Mouse (Mus musculus) heart, embryonic 15.5 days (tissue): ENCODE measurements around the gene Alms1. TPM values are rescaled to one million over a fixed set of nuclear protein-coding genes. Genes with fewer than 3 reads are reported as not detected.

Experiments used
- ATAC-seq: fragments of 200-750 bp; cut with Nextera tagmentation; replicated peaks from 2 replicates; pipeline ENCODE4 v1.8.0; 2017; ENCODE audit warnings: low read depth, moderate TSS enrichment; ENCODE audit not compliant: insufficient number of reproducible peaks, insufficient read depth, low FRiP score
- H3K27ac ChIP-seq: fragments of 300-500 bp; sonication (generic); 2 replicates; pipeline ENCODE4 v1.5.1; 2015; ENCODE audit warnings: mild to moderate bottlenecking, inconsistent platforms
- H3K27me3 ChIP-seq: fragments of 300-500 bp; sonication (generic); 2 replicates; pipeline ENCODE4 v1.6.1; 2015; ENCODE audit warnings: inconsistent platforms
- H3K36me3 ChIP-seq: fragments of 300-500 bp; sonication (generic); 2 replicates; pipeline ENCODE4 v1.6.1; 2015; ENCODE audit warnings: mild to moderate bottlenecking, inconsistent platforms
- H3K4me1 ChIP-seq: fragments of 300-500 bp; sonication (generic); replicated peaks from 2 replicates; pipeline ENCODE4 v1.6.1; 2015; ENCODE audit warnings: inconsistent platforms
- H3K4me2 ChIP-seq: fragments of 300-500 bp; sonication (generic); 2 replicates; pipeline ENCODE4 v1.6.1; 2015; ENCODE audit warnings: inconsistent platforms, mild to moderate bottlenecking, moderate library complexity
- H3K4me3 ChIP-seq: fragments of 300-500 bp; sonication (generic); 2 replicates; pipeline ENCODE4 v1.5.1; 2015; ENCODE audit warnings: mild to moderate bottlenecking, inconsistent platforms
- H3K9ac ChIP-seq: fragments of 300-500 bp; sonication (generic); 2 replicates; pipeline ENCODE4 v1.6.1; 2015; ENCODE audit warnings: mild to moderate bottlenecking, inconsistent platforms
- H3K9me3 ChIP-seq: fragments of 300-500 bp; sonication (generic); replicated peaks from 2 replicates; pipeline ENCODE4 v1.6.1; 2016; ENCODE audit warnings: inconsistent platforms
- WGBS: fragments of 180-500 bp; shearing (Covaris S2); methylation state at CpG from one replicate; pipeline ENCODE4 v1.1.7; 2015; ENCODE audit warnings: mixed read lengths; 5-methylcytosine and 5-hydroxymethylcytosine counted together
- polyA plus RNA-seq: library from polyadenylated mRNA; unstranded; fragments of >200 nt; fragmentation: Nextera tagmentation; extraction: Ambion mirVana; gene quantifications from 2 replicates; pipeline ENCODE4 v1.2.1, GENCODE M21; 2015

The Alms1 gene
- polyA plus RNA-seq = 1.9 and 2.4 TPM in 2 replicates

DNA sequence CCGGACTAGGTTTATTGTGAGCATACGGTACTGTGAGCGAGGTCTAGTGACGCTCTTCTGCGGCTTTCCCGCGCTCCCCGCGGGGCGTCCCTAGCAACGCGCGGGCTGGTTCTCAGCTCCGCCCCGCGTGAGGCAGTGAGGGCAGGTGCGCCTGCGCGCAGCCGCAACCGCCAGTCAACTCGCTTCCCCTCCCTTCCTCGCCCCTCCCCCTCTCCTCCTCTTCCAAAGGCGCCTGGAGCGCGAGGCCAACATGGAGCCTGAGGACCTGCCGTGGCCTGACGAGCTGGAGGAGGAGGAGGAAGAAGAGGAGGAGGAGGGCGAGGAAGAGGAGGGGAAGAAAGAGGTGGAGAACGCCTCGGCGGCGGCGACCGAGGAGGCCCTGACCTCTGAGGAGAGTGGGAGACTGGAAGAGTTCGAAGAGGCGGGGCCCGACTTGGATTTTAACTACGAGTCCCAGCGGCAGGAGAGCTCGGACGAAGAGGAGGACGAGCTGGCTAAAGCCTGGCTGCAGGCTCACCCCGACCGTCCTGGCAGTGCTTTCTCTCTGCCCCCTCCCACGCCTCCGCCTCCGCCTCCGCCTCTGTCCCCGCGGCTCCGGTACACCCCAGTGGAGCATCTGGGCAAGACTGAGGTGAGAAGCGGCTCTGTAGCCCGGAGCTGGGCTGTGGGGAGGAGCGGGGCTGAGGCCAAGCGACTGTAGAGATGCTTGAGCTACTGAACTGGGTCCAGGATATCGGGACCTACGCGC is at the start of gene Alms1:
TSS of gene Alms1 (plus strand) at position 136 of the 748 bp plus-strand sequence.
- Histone ChIP-seq H3K9me3 (no peaks in the 10 kb centered on the region), H3K27ac (peak within 1 kb of the TSS; percentile 84), H3K27me3 (no peaks in the 10 kb centered on the region), H3K9ac (peak within 1 kb of the TSS; percentile 74), H3K4me1 (peaks cover 16% of the 10 kb centered on the region), H3K4me2 (peak within 1 kb of the TSS; percentile 77), H3K36me3 (no peaks in the 10 kb centered on the region), H3K4me3 (peak within 1 kb of the TSS; percentile 81)
- under 1% methylated on average over 59 of the region's 59 CpGs for WGBS
- ATAC-seq = peak; percentile 97

- H3K4me3 ChIP-seq = no peak overlapping the region
- H3K9ac ChIP-seq = no peak overlapping the region
- no peaks in the 10 kb centered on the region for H3K27me3 ChIP-seq
- no peaks in the 10 kb centered on the region for H3K4me1 ChIP-seq
- no peak overlapping the region for H3K4me2 ChIP-seq
- H3K36me3 ChIP-seq = no peaks in the 10 kb centered on the region
- H3K9me3 ChIP-seq = no peaks in the 10 kb centered on the region
- H3K27ac ChIP-seq = no peak overlapping the region
- WGBS = 52% methylated on average over 10 of the region's 10 CpGs
- no peak for ATAC-seq
Observed at GRCm38 (mm10) chr6:85543351-85544175, 43.8 kb upstream of the Alms1 start.

GRCm38 (mm10) chr6:85544251-85544881 is 43.0 kb upstream of the Alms1 start:
- no peaks in the 10 kb centered on the region for H3K9me3 ChIP-seq
- WGBS = 70% methylated on average over 13 of the region's 13 CpGs
- H3K9ac ChIP-seq = no peak overlapping the region
- H3K27ac ChIP-seq = no peak overlapping the region
- no peak overlapping the region for H3K4me2 ChIP-seq
- no peaks in the 10 kb centered on the region for H3K4me1 ChIP-seq
- no peaks in the 10 kb centered on the region for H3K36me3 ChIP-seq
- H3K27me3 ChIP-seq = no peaks in the 10 kb centered on the region
- no peak overlapping the region for H3K4me3 ChIP-seq
- no peak for ATAC-seq

GRCm38 (mm10) chr6:85547642-85548041 is 39.7 kb upstream of the Alms1 start:
- no peak for ATAC-seq
- WGBS = 71% methylated on average over 5 of the region's 5 CpGs
- no peaks in the 10 kb centered on the region for H3K36me3 ChIP-seq

GRCm38 (mm10) chr6:85562374-85562773 is 25.0 kb upstream of the Alms1 start:
- 33% methylated on average over 1 of the region's 1 CpGs for WGBS
- Histone ChIP-seq H3K4me1 (no peaks in the 10 kb centered on the region), H3K27ac (no peak overlapping the region), H3K4me2 (no peak overlapping the region), H3K9me3 (no peaks in the 10 kb centered on the region), H3K9ac (no peak overlapping the region), H3K4me3 (no peak overlapping the region), H3K27me3 (no peaks in the 10 kb centered on the region), H3K36me3 (no peaks in the 10 kb centered on the region)
- no peak for ATAC-seq

More at GRCm38 (mm10) chr6:85547642-85548041, 39.7 kb upstream of the Alms1 start:
- Histone ChIP-seq H3K9me3 (no peaks in the 10 kb centered on the region), H3K4me3 (no peak overlapping the region), H3K4me1 (no peaks in the 10 kb centered on the region), H3K27me3 (no peaks in the 10 kb centered on the region), H3K27ac (no peak overlapping the region), H3K9ac (no peak overlapping the region), H3K4me2 (no peak overlapping the region)

DNA sequence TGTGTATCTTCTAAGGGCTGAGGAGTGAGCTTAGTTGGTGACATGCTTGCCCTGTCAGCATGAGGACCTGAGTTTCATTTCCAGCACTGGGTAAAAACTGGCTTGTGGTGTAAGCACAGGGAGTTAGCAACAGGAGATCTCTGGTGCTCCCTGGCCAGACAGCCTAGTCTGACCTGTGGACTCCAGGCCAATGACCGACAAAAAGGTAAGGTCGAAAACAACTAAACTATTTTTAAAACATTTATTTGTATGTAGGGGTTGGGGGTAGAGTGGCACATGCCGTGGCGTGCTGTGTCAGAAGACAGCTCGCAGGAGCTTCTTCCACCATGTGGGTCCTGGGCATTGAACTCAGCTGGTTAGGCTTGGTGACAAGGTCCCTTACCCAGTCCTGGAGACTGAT is 14.5 kb upstream of the Alms1 start:
- 85% methylated on average over 5 of the region's 5 CpGs for WGBS
- Histone ChIP-seq H3K36me3 (no peaks in the 10 kb centered on the region), H3K9me3 (no peaks in the 10 kb centered on the region)

DNA sequence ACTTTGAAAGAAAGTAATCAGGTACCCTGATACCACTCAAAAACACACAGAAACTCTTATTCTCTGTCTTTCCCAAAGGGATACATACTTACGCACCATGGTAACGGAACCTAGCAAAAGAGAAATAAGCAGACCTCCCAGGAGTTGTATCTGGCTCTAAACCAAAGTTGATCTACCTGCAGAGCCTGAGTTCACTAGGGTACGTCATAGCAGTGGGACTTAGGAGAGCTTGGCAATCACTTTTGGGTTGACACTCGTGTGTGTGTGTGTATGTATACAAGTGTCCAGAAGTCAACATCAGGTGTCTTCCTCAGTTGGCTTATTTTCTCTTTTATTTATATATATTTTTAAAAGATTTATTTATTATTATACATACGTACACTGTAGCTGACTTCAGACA is 5.6 kb upstream of the Alms1 start:
- Histone ChIP-seq H3K27ac (no peak overlapping the region), H3K27me3 (no peaks in the 10 kb centered on the region), H3K4me2 (no peak overlapping the region), H3K36me3 (no peaks in the 10 kb centered on the region), H3K4me3 (no peak overlapping the region), H3K9me3 (no peaks in the 10 kb centered on the region), H3K4me1 (no peaks in the 10 kb centered on the region), H3K9ac (no peak overlapping the region)
- 85% methylated on average over 5 of the region's 5 CpGs for WGBS
- no peak for ATAC-seq

More for the DNA sequence above, 14.5 kb upstream of the Alms1 start:
- H3K27me3 ChIP-seq = no peaks in the 10 kb centered on the region
- no peak overlapping the region for H3K4me2 ChIP-seq
- H3K4me1 ChIP-seq = no peaks in the 10 kb centered on the region
- H3K4me3 ChIP-seq = no peak overlapping the region
- ATAC-seq = no peak
- H3K27ac ChIP-seq = no peak overlapping the region
- H3K9ac ChIP-seq = no peak overlapping the region

- no peak overlapping the region for H3K9ac ChIP-seq
- H3K4me1 ChIP-seq = peaks cover 12% of the 10 kb centered on the region
- H3K36me3 ChIP-seq = no peaks in the 10 kb centered on the region
- H3K4me2 ChIP-seq = no peak overlapping the region
- no peaks in the 10 kb centered on the region for H3K27me3 ChIP-seq
- no peaks in the 10 kb centered on the region for H3K9me3 ChIP-seq
- 81% methylated on average over 4 of the region's 4 CpGs for WGBS
- ATAC-seq = no peak
- no peak overlapping the region for H3K4me3 ChIP-seq
- no peak overlapping the region for H3K27ac ChIP-seq
Observed at GRCm38 (mm10) chr6:85584612-85585011, 2.7 kb upstream of the Alms1 start.

- Histone ChIP-seq H3K4me3 (peak overlapping the region; percentile 81), H3K27me3 (no peaks in the 10 kb centered on the region), H3K27ac (no peak overlapping the region), H3K36me3 (no peaks in the 10 kb centered on the region), H3K9me3 (no peaks in the 10 kb centered on the region), H3K4me2 (peak overlapping the region; percentile 77), H3K4me1 (peaks cover 16% of the 10 kb centered on the region), H3K9ac (peak overlapping the region; percentile 21; the same call in 1 of the 2 replicates)
- 36% methylated on average over 9 of the region's 9 CpGs for WGBS
- ATAC-seq = no peak
Observed at GRCm38 (mm10) chr6:85586805-85587367, 445 bp upstream of the Alms1 start.

GRCm38 (mm10) chr6:85588164-85588563 is 833 bp downstream of the Alms1 start:
- Histone ChIP-seq H3K4me1 (peaks cover 16% of the 10 kb centered on the region), H3K27me3 (no peaks in the 10 kb centered on the region), H3K36me3 (no peaks in the 10 kb centered on the region), H3K4me3 (peak overlapping the region; percentile 81), H3K9ac (peak overlapping the region; percentile 74), H3K27ac (no peak overlapping the region; the same call in 1 of the 2 replicates), H3K4me2 (peak overlapping the region; percentile 77), H3K9me3 (no peaks in the 10 kb centered on the region)
- no peak for ATAC-seq
- 0% methylated on average over 10 of the region's 10 CpGs for WGBS

DNA sequence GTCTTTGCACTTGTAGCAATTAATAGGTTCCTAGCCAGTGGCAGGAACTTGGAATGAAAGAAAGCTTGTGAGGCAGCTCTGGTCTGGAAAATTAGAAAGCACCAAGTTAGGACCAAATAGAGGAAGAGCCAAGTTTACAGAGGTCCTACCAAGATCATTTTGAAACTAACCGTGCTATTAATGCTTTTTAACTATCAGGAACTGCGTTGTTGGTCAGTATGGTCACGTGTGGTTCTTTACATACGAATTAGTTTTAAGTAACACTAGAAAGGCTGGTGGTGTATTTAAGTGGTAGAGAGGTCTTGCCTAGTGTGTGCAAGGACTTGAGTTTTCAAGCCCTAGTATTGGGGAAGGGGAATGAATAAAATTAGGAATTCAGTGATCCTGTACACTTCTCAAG is 1.2 kb downstream of the Alms1 start:
- ATAC-seq = no peak
- H3K4me1 ChIP-seq = peaks cover 16% of the 10 kb centered on the region
- 15% methylated on average over 4 of the region's 4 CpGs for WGBS
- H3K9me3 ChIP-seq = no peaks in the 10 kb centered on the region
- no peak overlapping the region for H3K27ac ChIP-seq
- peak overlapping the region; percentile 77 for H3K4me2 ChIP-seq
- H3K4me3 ChIP-seq = peak overlapping the region; percentile 81
- H3K9ac ChIP-seq = peak overlapping the region; percentile 74
- H3K36me3 ChIP-seq = no peaks in the 10 kb centered on the region
- no peaks in the 10 kb centered on the region for H3K27me3 ChIP-seq
